Mouse (Mus musculus): Measurements from ENCODE around the gene 2810459M11Rik.

2810459M11Rik gene

DNA sequence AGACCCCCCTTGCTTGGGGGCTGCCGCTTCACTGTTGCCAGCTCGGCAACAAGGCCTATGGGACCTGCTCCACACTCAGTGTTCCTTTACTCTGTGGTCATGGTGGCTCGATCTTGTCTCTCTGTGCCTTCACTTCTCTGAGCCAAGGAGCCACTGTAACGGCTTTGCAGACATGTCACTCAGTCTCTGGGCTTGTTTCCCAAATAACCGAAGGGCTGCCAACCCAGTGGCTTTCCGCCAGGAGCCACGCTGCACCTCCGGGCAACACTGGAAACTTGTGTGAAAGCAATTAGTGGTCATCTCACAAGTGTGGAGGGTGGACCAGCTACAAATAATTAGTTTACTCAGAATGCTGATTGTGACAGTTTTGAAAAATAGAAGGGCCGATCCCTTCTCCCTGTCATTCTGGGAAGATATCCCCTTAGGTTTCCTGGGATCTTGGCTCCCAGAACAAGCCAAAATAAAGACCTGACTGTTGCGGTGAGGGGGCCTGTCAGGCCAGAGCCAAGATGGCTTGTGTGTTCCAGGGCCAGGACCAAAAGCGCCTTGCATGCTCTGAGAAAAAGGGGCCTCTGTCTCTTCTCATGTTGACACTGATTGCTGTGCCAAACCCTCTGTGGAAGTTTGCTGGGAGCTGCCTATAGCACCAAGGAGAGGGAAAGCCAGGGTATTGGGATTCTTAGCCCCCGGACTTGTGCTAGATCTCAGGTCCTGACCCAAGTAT lies 7.7 kb downstream of the 2810459M11Rik start:
- DNase-seq (ENCODE audit: low spot score): peak; percentile 85

DNA sequence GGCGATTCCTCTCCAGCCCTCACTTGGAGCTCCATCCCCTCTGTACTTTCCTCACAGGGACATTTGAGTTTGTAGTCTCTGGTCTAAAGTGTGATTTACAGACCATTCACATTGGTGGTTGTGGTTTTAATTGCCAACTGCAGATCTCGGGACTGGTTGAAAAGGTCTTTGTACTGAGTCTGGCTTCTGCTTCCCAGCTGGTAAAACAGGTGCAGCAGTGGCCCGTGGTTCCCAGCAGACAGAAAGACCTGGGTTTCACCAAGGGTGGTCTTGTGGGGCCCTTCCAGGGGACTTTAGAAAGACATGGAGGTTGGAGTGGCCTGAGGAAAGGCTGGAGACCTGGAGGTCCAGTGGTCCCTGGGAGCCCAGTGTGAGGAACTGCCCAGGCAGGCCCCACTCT lies 9.3 kb downstream of the 2810459M11Rik start:
- DNase-seq (ENCODE audit: low spot score): no peak

DNA sequence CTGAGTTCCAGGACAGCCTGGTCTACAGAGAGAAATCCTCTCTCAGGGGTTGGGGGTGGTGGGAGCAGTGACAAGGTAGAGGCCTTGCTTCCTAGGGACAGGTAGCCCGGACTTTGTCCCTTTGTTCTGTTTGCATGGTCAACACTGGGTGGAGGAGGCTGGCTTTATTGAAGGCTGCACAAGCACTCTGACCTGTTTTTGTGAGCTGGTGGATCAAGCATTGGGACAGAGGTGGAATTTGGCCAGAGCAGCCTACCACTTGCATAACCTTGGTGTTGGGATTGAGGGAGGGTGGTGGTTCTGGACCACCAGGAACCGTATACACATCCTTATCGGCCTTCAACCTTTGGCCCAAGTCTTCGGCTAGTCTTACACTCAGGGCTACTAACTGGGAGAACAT lies 10.6 kb downstream of the 2810459M11Rik start:
- DNase-seq (ENCODE audit: low spot score): peak; percentile 70

DNA sequence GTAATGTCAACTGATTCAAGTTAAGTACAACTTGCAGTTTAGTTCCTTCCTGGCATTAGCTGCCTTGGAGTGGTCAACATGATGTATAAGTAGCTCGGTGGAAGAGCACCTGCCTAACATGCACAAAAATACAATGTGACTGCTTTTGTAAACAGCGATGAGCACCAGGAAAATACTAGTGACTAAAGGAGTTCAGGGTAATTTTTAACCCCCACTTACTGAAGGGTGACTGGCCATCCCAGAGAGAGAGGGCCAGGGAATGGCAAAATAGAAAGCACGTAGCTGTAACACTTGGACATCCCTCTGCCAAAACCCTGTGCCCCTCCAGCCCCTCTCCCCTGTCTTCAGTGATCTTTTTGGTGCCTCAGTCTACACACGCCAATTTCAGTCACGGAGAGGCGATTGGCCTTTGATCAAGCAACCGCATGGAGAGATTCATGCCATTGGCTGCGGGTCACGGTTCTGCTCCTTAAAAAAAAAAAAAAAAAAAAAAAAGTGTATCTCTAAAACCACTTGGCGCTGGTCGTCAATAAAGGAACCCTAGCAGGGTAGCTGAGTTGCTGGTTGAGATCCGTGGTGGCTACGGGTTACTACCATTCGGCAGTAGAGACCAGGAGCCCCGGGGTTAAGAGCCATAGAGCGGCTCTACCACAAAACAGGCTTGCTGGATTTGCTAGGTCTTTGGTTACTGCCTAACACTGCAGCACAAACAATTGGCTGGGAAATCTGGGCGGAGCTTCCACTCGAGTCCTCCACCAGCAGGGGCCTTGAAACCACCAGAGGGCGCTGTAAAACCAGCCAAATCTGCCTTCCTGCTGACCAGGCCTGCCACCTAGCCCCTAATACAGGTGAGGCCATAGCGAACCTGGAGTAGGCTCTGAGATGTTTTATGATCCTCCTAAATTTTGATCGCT lies 13.4 kb downstream of the 2810459M11Rik start:
- peak; percentile 94 for DNase-seq (ENCODE audit: low spot score)

DNA sequence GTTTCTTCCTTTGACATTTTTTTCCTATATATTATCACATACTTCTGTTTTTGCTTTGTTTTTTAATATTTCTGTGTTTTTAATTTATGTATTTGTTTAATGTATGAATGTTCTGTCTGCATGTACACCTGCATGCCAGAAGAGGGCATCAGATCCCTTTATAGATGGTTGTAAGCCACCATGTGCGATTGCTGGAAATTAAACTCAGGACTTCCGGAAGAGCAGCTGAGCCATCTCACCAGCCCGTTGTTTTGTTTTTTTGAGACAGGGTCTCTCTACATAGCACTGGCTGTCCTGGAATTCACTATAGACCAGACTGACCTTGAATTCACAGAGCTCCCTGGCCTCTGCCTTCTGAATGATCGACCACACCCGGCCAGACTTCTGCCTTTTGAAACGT lies 16.9 kb downstream of the 2810459M11Rik start:
- no peak for DNase-seq (ENCODE audit: low spot score)

DNA sequence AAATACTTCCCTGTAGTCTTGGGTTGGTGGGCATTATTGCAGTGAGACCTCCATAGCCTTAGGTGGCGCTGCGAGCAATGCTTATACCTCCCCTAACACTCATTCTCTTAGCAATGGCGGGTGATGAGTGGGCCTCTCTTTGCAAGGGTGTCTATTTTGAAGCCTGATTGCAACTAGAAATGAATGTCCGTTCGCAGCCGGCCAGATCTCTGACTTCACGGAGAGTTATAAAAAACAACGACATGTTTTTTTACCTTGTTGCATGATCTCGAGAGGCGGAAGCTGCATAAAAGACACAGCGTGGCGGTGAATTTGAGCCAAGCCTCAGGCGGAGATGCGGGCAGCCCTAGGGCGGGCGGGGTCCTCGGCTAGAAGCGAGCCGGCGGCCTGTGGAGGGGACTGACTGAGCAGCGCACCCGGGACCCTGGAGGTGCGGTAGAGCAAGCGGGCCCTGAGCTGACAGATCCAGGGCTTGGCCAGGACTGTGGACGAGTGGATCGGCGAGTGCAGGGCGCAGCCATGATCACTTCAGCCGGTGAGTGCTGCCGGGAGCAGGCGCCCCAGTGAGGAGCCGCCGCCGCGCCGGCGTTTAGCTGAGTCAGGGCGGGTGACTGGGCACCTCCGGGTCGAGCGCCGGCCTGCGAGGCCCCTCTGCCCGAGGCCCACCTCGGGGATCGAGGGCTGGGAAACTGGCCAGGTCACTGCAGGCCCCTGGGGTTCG lies 18.8 kb downstream of the 2810459M11Rik start, which contains the start of gene Psmd1:
Gene Psmd1, plus strand, starts transcription at position 117 of the 721 bp plus-strand sequence.
- peak; percentile 94 for DNase-seq (ENCODE audit: low spot score)

DNA sequence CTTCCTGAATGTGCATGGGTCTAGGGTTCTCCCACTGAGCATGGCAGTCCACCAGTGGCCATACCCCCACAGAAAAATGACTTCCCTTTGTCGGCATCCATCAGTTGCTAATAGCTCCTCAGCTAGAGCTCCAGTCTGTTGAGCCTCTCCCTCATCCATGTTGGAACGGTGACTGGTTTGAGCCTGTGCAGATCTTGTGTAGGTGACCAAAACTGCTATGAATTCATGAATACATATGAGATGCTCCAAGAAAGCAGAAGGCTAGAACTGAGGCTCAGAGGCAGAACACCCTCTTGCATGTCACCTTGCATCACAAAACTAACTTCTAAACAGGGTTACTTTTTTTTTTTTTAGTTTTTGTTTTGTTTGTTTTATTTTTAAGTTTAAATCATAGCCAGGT lies 30.9 kb downstream of the 2810459M11Rik start:
- DNase-seq (ENCODE audit: low spot score): no peak

DNA sequence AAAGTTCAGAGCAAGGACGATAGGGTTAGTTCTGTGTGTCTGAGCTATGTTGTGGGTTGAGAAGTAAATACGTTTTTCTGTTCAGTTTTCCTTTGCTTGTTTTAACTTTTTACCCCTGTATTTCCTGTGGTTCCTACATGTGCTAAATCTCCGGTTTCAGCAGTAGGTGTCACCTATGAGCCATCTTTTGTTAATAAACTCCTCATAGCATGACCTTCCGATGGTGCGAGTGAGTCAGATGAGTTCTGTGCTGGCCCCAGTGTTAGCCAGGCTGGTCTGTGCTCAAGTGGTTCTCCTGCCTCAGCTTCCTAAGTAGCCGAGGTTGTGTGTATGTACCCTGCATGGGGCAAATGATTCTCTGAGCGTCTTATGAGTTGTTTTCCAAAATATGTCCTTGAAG lies 48.8 kb downstream of the 2810459M11Rik start:
- peak; percentile 4 for DNase-seq (ENCODE audit: low spot score)

DNA sequence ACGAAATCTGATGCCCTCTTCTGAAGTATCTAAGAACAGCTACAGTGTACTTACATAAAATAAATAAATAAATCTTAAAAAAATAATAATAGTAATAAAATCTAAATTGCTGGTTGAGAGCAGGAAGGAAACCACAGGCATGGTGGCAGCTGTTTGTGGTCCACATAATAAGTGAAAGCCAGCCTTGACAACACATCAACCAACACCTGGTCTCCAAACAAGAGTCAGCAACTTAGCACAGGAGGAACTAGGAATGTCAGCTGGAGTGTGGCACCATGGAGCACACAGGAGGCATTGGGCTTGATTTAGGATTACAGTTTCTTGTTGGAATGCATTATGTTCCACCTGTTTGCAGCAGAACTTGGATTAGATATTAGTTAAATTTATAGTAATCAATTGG lies 59.4 kb downstream of the 2810459M11Rik start:
- no peak for DNase-seq (ENCODE audit: low spot score)
